ENCODE assay signal across 20 mouse cellular contexts in the genomic region with DNA sequence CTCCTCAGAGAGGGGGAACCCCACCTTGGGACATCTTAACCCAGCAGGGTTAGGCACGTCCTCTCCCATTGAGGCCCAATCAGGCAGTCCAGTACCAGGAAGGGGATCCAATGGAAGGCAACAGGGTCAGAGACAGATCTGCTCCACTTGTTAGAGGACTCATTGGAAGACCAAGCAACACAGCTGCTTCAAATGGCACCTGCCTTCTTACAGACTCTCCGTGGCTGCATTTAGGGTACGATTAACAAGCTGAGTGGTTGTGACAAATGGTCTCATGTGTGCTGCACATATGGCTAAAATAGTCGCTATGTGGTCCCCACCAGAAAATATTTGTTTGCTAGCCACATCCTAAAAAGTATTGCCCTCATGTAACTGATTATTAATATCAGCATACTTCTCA.
"Had no signal": no experiment of that assay in that cellular context is flagged by ENCODE, and none has a peak within 500 bp of the region (broad histone marks: within the 10 kb centered on the region; RNA-seq: fewer than 3 reads in every experiment).

No protein-coding gene starts in this region.

- H3K9me3 ChIP-seq: lung, embryonic 15.5 days; midbrain, embryonic 13.5 days; midbrain, embryonic 15.5 days; neural tube, embryonic 12.5 days had no signal

- H3K36me3 ChIP-seq: lung, embryonic 15.5 days; midbrain, embryonic 13.5 days; midbrain, embryonic 15.5 days; neural tube, embryonic 12.5 days had no signal

- H3K27ac ChIP-seq: lung, embryonic 15.5 days; macrophage; midbrain, embryonic 13.5 days; midbrain, embryonic 15.5 days; neural tube, embryonic 12.5 days had no signal

- H3K4me2 ChIP-seq: lung, embryonic 15.5 days; midbrain, embryonic 11.5 days; midbrain, embryonic 13.5 days; midbrain, embryonic 15.5 days; neural tube, embryonic 12.5 days had no signal

- H3K4me3 ChIP-seq: lung, embryonic 15.5 days; megakaryocyte, embryonic 14.5 days; midbrain, embryonic 13.5 days; midbrain, embryonic 15.5 days; neural tube, embryonic 12.5 days had no signal

- ATAC-seq: liver, postnatal 0 days; lung, postnatal 0 days; midbrain, embryonic 13.5 days; midbrain, embryonic 15.5 days had no signal

- H3K4me1 ChIP-seq: lung, embryonic 15.5 days; midbrain, embryonic 13.5 days; midbrain, embryonic 15.5 days; neural tube, embryonic 12.5 days had no signal

- H3K9ac ChIP-seq: liver, postnatal 0 days; lung, embryonic 15.5 days; midbrain, embryonic 13.5 days; midbrain, embryonic 15.5 days; neural tube, embryonic 12.5 days had no signal

- H3K27me3 ChIP-seq: lung, embryonic 15.5 days; midbrain, embryonic 13.5 days; midbrain, embryonic 15.5 days; neural tube, embryonic 12.5 days had no signal

- DNase-seq: liver, postnatal 0 days; lung, adult 2 months; lung, postnatal 14 days; lung, postnatal 36 days; retina, postnatal 1 day; right cerebral cortex, adult 18-20 months; right cerebral cortex, postnatal 25 days; right cerebral cortex, postnatal 4 days; spleen, adult 18-20 months; thymus, adult 18-20 months; thymus, postnatal 14 days; thymus, postnatal 36 days had no signal
